ENCODE assay signal across 13 mouse cellular contexts in genomic region chr12:76673794-76674222, GRCm38 (mm10). TPM values are rescaled to one million over a fixed set of nuclear protein-coding genes. Genes with fewer than 3 reads are reported as not detected.
DNase-seq lines count a peak whose midpoint lies in the region; ATAC-seq and TF ChIP-seq lines count a peak whose summit lies in the region.
"Had no signal": no experiment of that assay in that cellular context is flagged by ENCODE, and none has a peak within 500 bp of the region (broad histone marks: within the 10 kb centered on the region; RNA-seq: fewer than 3 reads in every experiment).

No protein-coding gene starts in this region.

- H3K27me3 ChIP-seq in heart, embryonic 12.5 days (replicated peaks) = no peaks in the 10 kb centered on the region
- H3K27me3 ChIP-seq in E14TG2a.4 (ENCODE audit: insufficient read depth, low read length) = no peaks in the 10 kb centered on the region
- H3K27me3 ChIP-seq in liver, embryonic 12.5 days (replicated peaks) = no peaks in the 10 kb centered on the region
- H3K27me3 ChIP-seq in thymus, adult 2 months (ENCODE audit: control insufficient read depth, insufficient read depth, low read length) = no peaks in the 10 kb centered on the region
- H3K27me3 ChIP-seq: CH12.LX; midbrain, embryonic 13.5 days had no signal

- H3K4me1 ChIP-seq in heart, embryonic 12.5 days (replicated peaks) = peaks cover 74% of the 10 kb centered on the region
- H3K4me1 ChIP-seq in E14TG2a.4 (replicated peaks; ENCODE audit: low read depth, low read length) = 0 out of 2 replicates have a peak, but pooled peaks cover 7% of the 10 kb centered on the region
- H3K4me1 ChIP-seq in liver, embryonic 12.5 days = peaks cover 99% of the 10 kb centered on the region
- 0 out of 2 replicates have a peak, but pooled peaks cover 2% of the 10 kb centered on the region for H3K4me1 ChIP-seq in thymus, adult 2 months (replicated peaks; ENCODE audit: control insufficient read depth, insufficient read depth, low read length)

- peak overlapping the region; percentile 67 for H3K27ac ChIP-seq in heart, embryonic 12.5 days (ENCODE audit: poor library complexity, severe bottlenecking)
- H3K27ac ChIP-seq in liver, embryonic 12.5 days = peak overlapping the region; percentile 99
- no peak overlapping the region for H3K27ac ChIP-seq in thymus, adult 2 months (ENCODE audit: control insufficient read depth, insufficient read depth, low read length)
- H3K27ac ChIP-seq: midbrain, embryonic 13.5 days had no signal

- 20% methylated on average over 12 of the region's 12 CpGs for WGBS in heart, embryonic 12.5 days
- WGBS in liver, embryonic 12.5 days (ENCODE audit: insufficient replicate concordance) = 13% methylated on average over 12 of the region's 12 CpGs
- WGBS in thymus, adult 2 months = 84% methylated on average over 12 of the region's 12 CpGs

- TF ChIP-seq CTCF in E14TG2a.4 (conservative IDR thresholded peaks at IDR 0.05; ENCODE audit: low read length) = no peak
- TF ChIP-seq CTCF in thymus, adult 2 months (IDR thresholded peaks at IDR 0.05; ENCODE audit: borderline replicate concordance, control insufficient read depth, extremely low read depth, insufficient read depth, low read length, poor library complexity) = no peak

- TF ChIP-seq POLR2A in thymus, adult 2 months (IDR thresholded peaks at IDR 0.05; ENCODE audit: control insufficient read depth, extremely low read depth, insufficient read depth, low read length, poor library complexity) = no peak

- peak overlapping the region; percentile 52 for H3K4me2 ChIP-seq in heart, embryonic 12.5 days
- peak overlapping the region; percentile 70 for H3K4me2 ChIP-seq in liver, embryonic 12.5 days
- H3K4me2 ChIP-seq: midbrain, embryonic 13.5 days had no signal

- no peaks in the 10 kb centered on the region for H3K36me3 ChIP-seq in heart, embryonic 12.5 days
- no peaks in the 10 kb centered on the region for H3K36me3 ChIP-seq in E14TG2a.4 (ENCODE audit: insufficient read depth, low read length)
- H3K36me3 ChIP-seq in liver, embryonic 12.5 days = peaks cover 33% of the 10 kb centered on the region
- H3K36me3 ChIP-seq in thymus, adult 2 months (ENCODE audit: control insufficient read depth, insufficient read depth, low read length) = no peaks in the 10 kb centered on the region
- H3K36me3 ChIP-seq: midbrain, embryonic 13.5 days had no signal

- no peak for DNase-seq in heart, postnatal 10 days
- DNase-seq in c-Kit-positive CD71-negative TER-119-negative erythroid progenitor cells, embryonic 14.5 days (ENCODE audit: low read depth) = peak; percentile 48
- no peak for DNase-seq in adrenal gland, postnatal 25 days
- DNase-seq in thymus, adult 2 months = no peak
- no peak for DNase-seq in lung, postnatal 36 days
- DNase-seq: adrenal gland, adult 2 months; kidney, postnatal 25 days; left cerebral cortex, postnatal 4 days had no signal

- intact Hi-C loops in heart, postnatal 10 days (cut with DNase I) = loop anchor here (5.0 kb wide), 1 partner anchor 33 kb away; no protein-coding TSS in a partner anchor

- H3K9me3 ChIP-seq in heart, embryonic 12.5 days (replicated peaks) = no peaks in the 10 kb centered on the region
- H3K9me3 ChIP-seq in E14TG2a.4 (ENCODE audit: low read length) = no peaks in the 10 kb centered on the region
- no peaks in the 10 kb centered on the region for H3K9me3 ChIP-seq in liver, embryonic 12.5 days (replicated peaks)
- H3K9me3 ChIP-seq: midbrain, embryonic 13.5 days had no signal

- H3K4me3 ChIP-seq in heart, embryonic 12.5 days = no peak overlapping the region
- H3K4me3 ChIP-seq in E14TG2a.4 (replicated peaks; ENCODE audit: low read length) = peak overlapping the region; percentile 18; the same call in 1 of the 2 replicates
- peak overlapping the region; percentile 24; the same call in 1 of the 2 replicates for H3K4me3 ChIP-seq in liver, embryonic 12.5 days
- no peak overlapping the region for H3K4me3 ChIP-seq in thymus, adult 2 months (ENCODE audit: control insufficient read depth, insufficient read depth, low read length)
- H3K4me3 ChIP-seq: midbrain, embryonic 13.5 days had no signal

- ATAC-seq in heart, embryonic 12.5 days (ENCODE audit: insufficient number of reproducible peaks, low FRiP score) = peak; percentile 90
- peak; percentile 88 for ATAC-seq in liver, embryonic 12.5 days
- ATAC-seq: midbrain, embryonic 13.5 days had no signal

- H3K9ac ChIP-seq in heart, embryonic 12.5 days = no peak overlapping the region
- H3K9ac ChIP-seq in liver, embryonic 12.5 days = peak overlapping the region; percentile 71
- H3K9ac ChIP-seq: midbrain, embryonic 13.5 days had no signal

RNA-seq across cellular contexts. Expression of gene Sptb, which starts 36.5 kb away (rescaled TPM):
- polyA plus RNA-seq in heart, embryonic 12.5 days (2016; fragmentation: Nextera tagmentation; extraction: Ambion mirVana) = 13.4 and 13.5 TPM in 2 replicates
- 10 to 100 TPM; 59.0 to 60.3 TPM for total RNA-seq in heart, postnatal 10 days (2021)
- polyA plus RNA-seq in liver, embryonic 12.5 days (2016; fragmentation: Nextera tagmentation; extraction: Ambion mirVana) = 83.5 and 94.6 TPM in 2 replicates
- 60.7 and 63.5 TPM in 2 replicates for total RNA-seq in adrenal gland, postnatal 25 days (2021)
- 1.5 and 3.0 TPM in 2 replicates for polyA plus RNA-seq in thymus, adult 2 months (2012; rRNA removed)

Comparison
In these comparisons a context has a peak if more than half of its experiments do, and no peak if none do; other contexts are left out.
1. H3K4me3 ChIP-seq: peak in E14TG2a.4 (single experiment) and liver, embryonic 12.5 days (single experiment); none in heart, embryonic 12.5 days (single experiment) and thymus, adult 2 months (single experiment).